Mouse (Mus musculus) neural tube, embryonic 14.5 days (tissue): Measurements from ENCODE around the gene Hhat. TPM values are rescaled to one million over a fixed set of nuclear protein-coding genes. Genes with fewer than 3 reads are reported as not detected.

ENCODE experiments used
- ATAC-seq: fragments of 200-750 bp; cut with Nextera tagmentation; 2 replicates; pipeline ENCODE4 v1.8.0; 2017; ENCODE audit warnings: low read depth, mild to moderate bottlenecking, moderate TSS enrichment, moderate library complexity
- H3K27ac ChIP-seq: fragments of 300-500 bp; sonication (generic); 2 replicates; pipeline ENCODE4 v1.5.1; 2014; ENCODE audit warnings: low read depth, mild to moderate bottlenecking, control low read depth, low read length, moderate library complexity, mixed read lengths
- H3K27me3 ChIP-seq: fragments of 300-500 bp; sonication (generic); 2 replicates; pipeline ENCODE4 v1.6.1; 2014; ENCODE audit warnings: low read length; ENCODE audit not compliant: control insufficient read depth, insufficient read depth
- H3K36me3 ChIP-seq: fragments of 300-500 bp; sonication (generic); 2 replicates; pipeline ENCODE4 v1.6.1; 2014; ENCODE audit warnings: low read length, mixed read lengths; ENCODE audit not compliant: control insufficient read depth, insufficient read depth
- H3K4me1 ChIP-seq: fragments of 300-500 bp; sonication (generic); 2 replicates; pipeline ENCODE4 v1.6.1; 2014; ENCODE audit warnings: low read length; ENCODE audit not compliant: control insufficient read depth, insufficient read depth
- H3K4me2 ChIP-seq: fragments of 300-500 bp; sonication (generic); 2 replicates; pipeline ENCODE4 v1.6.1; 2014; ENCODE audit warnings: mild to moderate bottlenecking, low read depth, low read length, control low read depth
- H3K4me3 ChIP-seq: fragments of 300-500 bp; sonication (generic); 2 replicates; pipeline ENCODE4 v1.5.1; 2014; ENCODE audit warnings: low read depth, low read length, control low read depth, mixed read lengths
- H3K9ac ChIP-seq: fragments of 300-500 bp; sonication (generic); replicated peaks from 2 replicates; pipeline ENCODE4 v1.6.1; 2014; ENCODE audit warnings: low read depth, mild to moderate bottlenecking, control low read depth, low read length, mixed read lengths
- H3K9me3 ChIP-seq: fragments of 300-500 bp; sonication (generic); 2 replicates; pipeline ENCODE4 v1.6.1; 2016; ENCODE audit warnings: low read length; ENCODE audit not compliant: control insufficient read depth
- WGBS: fragments of 180-500 bp; shearing (Covaris S2); extraction: QIAGEN DNeasy Blood & Tissue Kit; methylation state at CpG from one replicate; pipeline ENCODE4 v1.1.7; 2014; 5-methylcytosine and 5-hydroxymethylcytosine counted together
- polyA plus RNA-seq: library from polyadenylated mRNA; unstranded; fragments of >200 nt; fragmentation: Nextera tagmentation; extraction: Ambion mirVana; gene quantifications from 2 replicates; pipeline ENCODE4 v1.2.1, GENCODE M21; 2014

Gene Hhat
- polyA plus RNA-seq, 1 experiment from 2014 or later = 3.1 TPM

DNA sequence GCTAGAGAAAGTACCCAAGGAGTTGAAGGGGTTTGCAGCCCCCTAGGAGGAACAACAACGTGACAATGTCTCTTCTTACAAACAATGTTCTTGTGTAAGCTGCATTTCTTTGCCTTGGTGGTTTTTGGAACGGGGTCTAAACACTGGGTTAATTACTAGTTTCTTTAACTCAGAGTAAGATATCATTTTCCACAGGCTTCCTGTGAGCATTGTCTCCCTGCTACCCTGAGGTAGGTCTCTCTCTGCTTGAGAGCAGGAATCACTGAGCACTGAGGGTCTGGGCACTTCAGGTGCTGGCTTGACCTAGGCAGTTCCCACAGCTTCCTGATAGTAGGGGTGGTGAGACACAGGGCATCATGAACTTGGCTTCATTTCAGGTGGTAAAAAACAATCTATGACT, 323.4 kb downstream of the Hhat start:
- H3K4me2 ChIP-seq = no peak overlapping the region
- no peaks in the 10 kb centered on the region for H3K36me3 ChIP-seq
- 79% methylated on average over 2 of the region's 2 CpGs for WGBS
- H3K9ac ChIP-seq = no peak overlapping the region
- no peaks in the 10 kb centered on the region for H3K27me3 ChIP-seq
- H3K4me3 ChIP-seq = no peak overlapping the region
- no peak overlapping the region for H3K27ac ChIP-seq
- ATAC-seq = no peak
- peaks cover 4% of the 10 kb centered on the region; the same call in 1 of the 2 replicates for H3K4me1 ChIP-seq
- H3K9me3 ChIP-seq = no peaks in the 10 kb centered on the region

Other genes with a start within 250 kb of the Hhat start
- gene Sertad4, start 84.5 kb upstream of the Hhat start, polyA plus RNA-seq = 24.5 and 29.2 TPM in 2 replicates